ENCODE assay signal across 15 mouse cellular contexts in the genomic region with DNA sequence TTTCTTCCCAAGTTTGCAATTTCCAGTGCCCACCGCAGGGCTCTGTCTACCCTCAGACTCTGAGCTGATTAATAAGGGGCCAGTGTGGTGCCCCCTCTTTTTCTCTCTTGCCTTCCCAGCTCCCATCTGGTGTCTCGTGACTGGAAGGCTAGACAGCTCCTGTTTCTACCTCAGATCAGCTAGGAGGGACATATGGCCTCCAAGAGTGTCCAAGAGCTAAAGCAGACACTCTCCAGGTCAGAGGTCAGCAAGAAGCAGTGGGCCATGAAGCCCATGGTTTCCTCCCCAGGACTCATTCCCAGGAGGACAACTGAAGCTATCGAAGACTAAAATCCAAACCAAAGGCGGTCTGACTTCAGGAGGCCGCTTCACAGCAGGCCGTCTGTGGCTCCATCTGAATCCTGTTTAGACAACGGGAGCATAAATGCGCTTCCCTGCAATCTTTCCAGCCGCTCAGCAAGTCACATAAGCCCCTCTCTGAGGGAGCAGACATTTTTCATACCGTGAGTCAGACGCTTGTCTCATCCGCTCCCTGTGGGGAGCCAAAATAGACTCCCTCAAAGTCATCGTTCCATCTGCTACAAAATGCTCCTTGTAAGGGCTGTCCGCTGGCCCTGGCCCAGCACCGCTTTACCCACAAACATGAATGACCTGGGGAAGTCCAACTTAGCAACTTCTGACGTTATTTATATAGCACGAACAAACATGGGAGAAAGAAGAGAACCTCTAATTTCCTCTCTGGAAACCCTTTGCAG. TPM values are rescaled to one million over a fixed set of nuclear protein-coding genes. Genes with fewer than 3 reads are reported as not detected.
"Had no signal": no experiment of that assay in that cellular context is flagged by ENCODE, and none has a peak within 500 bp of the region (broad histone marks: within the 10 kb centered on the region; RNA-seq: fewer than 3 reads in every experiment).

No protein-coding gene starts in this region.

RNA-seq across cellular contexts. Expression of a gene that starts 35.4 kb away (rescaled TPM):
- polyA plus RNA-seq: lung, embryonic 14.5 days; midbrain, embryonic 10.5 days; midbrain, embryonic 12.5 days; midbrain, embryonic 14.5 days; midbrain, embryonic 16.5 days; myocyte; neural tube, embryonic 11.5 days; neural tube, embryonic 13.5 days; neural tube, embryonic 15.5 days; stomach, embryonic 14.5 days; stomach, embryonic 16.5 days; thymus, postnatal 0 days had no signal

RNA-seq across cellular contexts. Expression of a gene that starts 44.6 kb away (rescaled TPM):
- total RNA-seq: megakaryocyte, adult 5-6 weeks; megakaryocyte-erythroid progenitor cell, adult 5-6 weeks had no signal
- polyA plus RNA-seq: liver, embryonic 16.5 days; lung, embryonic 14.5 days; midbrain, embryonic 10.5 days; midbrain, embryonic 12.5 days; midbrain, embryonic 14.5 days; midbrain, embryonic 16.5 days; myocyte; neural tube, embryonic 11.5 days; neural tube, embryonic 13.5 days; neural tube, embryonic 15.5 days; stomach, embryonic 14.5 days; thymus, postnatal 0 days had no signal
